22 mouse cellular contexts compared by ENCODE assay signal in genomic region chr15:77054611-77055175, GRCm38 (mm10). TPM values are rescaled to one million over a fixed set of nuclear protein-coding genes. Genes with fewer than 3 reads are reported as not detected.
DNase-seq lines count a peak whose midpoint lies in the region; ATAC-seq and TF ChIP-seq lines count a peak whose summit lies in the region.
"Had no signal": no experiment of that assay in that cellular context is flagged by ENCODE, and none has a peak within 500 bp of the region (broad histone marks: within the 10 kb centered on the region; RNA-seq: fewer than 3 reads in every experiment).

No protein-coding gene starts in this region.

- no peaks in the 10 kb centered on the region for H3K36me3 ChIP-seq in forebrain, postnatal 0 days (ENCODE audit: insufficient read depth)
- H3K36me3 ChIP-seq in forebrain, embryonic 16.5 days (ENCODE audit: control insufficient read depth, insufficient read depth), result no peaks in the 10 kb centered on the region
- no peaks in the 10 kb centered on the region for H3K36me3 ChIP-seq in intestine, embryonic 16.5 days (ENCODE audit: control insufficient read depth, insufficient read depth, low read length)
- H3K36me3 ChIP-seq: limb, embryonic 13.5 days; liver, embryonic 15.5 days; neural tube, embryonic 13.5 days had no signal

- no peak overlapping the region for H3K4me3 ChIP-seq in forebrain, postnatal 0 days (ENCODE audit: low read depth, low read length)
- no peak overlapping the region for H3K4me3 ChIP-seq in forebrain, embryonic 16.5 days (replicated peaks; ENCODE audit: low read length)
- H3K4me3 ChIP-seq in layer of hippocampus, adult 2 months, result no peak overlapping the region
- H3K4me3 ChIP-seq in intestine, embryonic 16.5 days (ENCODE audit: low read length), result no peak overlapping the region
- H3K4me3 ChIP-seq: limb, embryonic 13.5 days; liver, embryonic 15.5 days; neural tube, embryonic 13.5 days had no signal

- H3K9me3 ChIP-seq in forebrain, postnatal 0 days (ENCODE audit: low read length), result no peaks in the 10 kb centered on the region
- H3K9me3 ChIP-seq in forebrain, embryonic 16.5 days (ENCODE audit: control insufficient read depth, low read length), result no peaks in the 10 kb centered on the region
- H3K9me3 ChIP-seq in intestine, embryonic 16.5 days (ENCODE audit: control insufficient read depth, low read length), result no peaks in the 10 kb centered on the region
- H3K9me3 ChIP-seq: liver, embryonic 15.5 days; neural tube, embryonic 13.5 days had no signal

- no peak for TF ChIP-seq CTCF in forebrain, postnatal 0 days (IDR thresholded peaks at IDR 0.05; ENCODE audit: low read depth)
- TF ChIP-seq CTCF in layer of hippocampus, adult 2 months (conservative IDR thresholded peaks at IDR 0.05), result no peak

- WGBS in forebrain, postnatal 0 days, result 47% methylated on average over 5 of the region's 5 CpGs
- WGBS in forebrain, embryonic 16.5 days, result 45% methylated on average over 5 of the region's 5 CpGs
- WGBS in intestine, embryonic 16.5 days, result 54% methylated on average over 5 of the region's 5 CpGs

- H3K4me2 ChIP-seq in forebrain, postnatal 0 days (ENCODE audit: low read depth), result no peak overlapping the region
- no peak overlapping the region for H3K4me2 ChIP-seq in forebrain, embryonic 16.5 days (ENCODE audit: low read length)
- H3K4me2 ChIP-seq in intestine, embryonic 16.5 days (ENCODE audit: low read depth, low read length), result no peak overlapping the region
- H3K4me2 ChIP-seq: heart, embryonic 11.5 days; limb, embryonic 13.5 days; liver, embryonic 15.5 days; neural tube, embryonic 13.5 days had no signal

- no peaks in the 10 kb centered on the region; the same call in 1 of the 2 replicates for H3K4me1 ChIP-seq in forebrain, postnatal 0 days (ENCODE audit: insufficient read depth)
- peaks cover 10% of the 10 kb centered on the region; the same call in 1 of the 2 replicates for H3K4me1 ChIP-seq in forebrain, embryonic 16.5 days (replicated peaks; ENCODE audit: control insufficient read depth, insufficient read depth, low read length)
- peaks cover 23% of the 10 kb centered on the region for H3K4me1 ChIP-seq in intestine, embryonic 16.5 days (ENCODE audit: control insufficient read depth, insufficient read depth, low read length)
- H3K4me1 ChIP-seq: limb, embryonic 13.5 days had no signal

- H3K9ac ChIP-seq in forebrain, postnatal 0 days, result no peak overlapping the region
- no peak overlapping the region for H3K9ac ChIP-seq in forebrain, embryonic 16.5 days (replicated peaks; ENCODE audit: low read depth, low read length)
- H3K9ac ChIP-seq in intestine, embryonic 16.5 days (ENCODE audit: low read depth, low read length), result 0 out of 2 replicates have a peak overlapping the region, but pooled peaks have one; percentile 16
- H3K9ac ChIP-seq: limb, embryonic 13.5 days; liver, embryonic 15.5 days; neural tube, embryonic 13.5 days had no signal

- no peak for DNase-seq in forebrain, postnatal 0 days
- no peak for DNase-seq in layer of hippocampus, adult 2 months (ENCODE audit: low spot score in 2 of 2)
- no peak for DNase-seq in layer of hippocampus, adult 18-20 months (ENCODE audit: low spot score in 2 of 2)
- DNase-seq in ZHBTc4 (ENCODE audit: low read depth, low spot score), result peak; percentile 29
- no peak for DNase-seq in left cerebral cortex, adult 18-20 months (ENCODE audit: low spot score in 2 of 2)
- DNase-seq in left cerebral cortex, adult 11 months (ENCODE audit: low spot score), result no peak
- DNase-seq: adrenal gland, adult 2 months; cerebellum, adult 9-10 months; embryo, embryonic 11 days; gastrocnemius, postnatal 10 days; kidney, adult 11 months; kidney, postnatal 14 days; layer of hippocampus, postnatal 36 days; right cerebral cortex, postnatal 4 days had no signal

- no peaks in the 10 kb centered on the region for H3K27me3 ChIP-seq in forebrain, postnatal 0 days (ENCODE audit: insufficient read depth, low read length)
- H3K27me3 ChIP-seq in forebrain, embryonic 16.5 days (replicated peaks; ENCODE audit: control insufficient read depth, insufficient read depth, low read length), result no peaks in the 10 kb centered on the region
- H3K27me3 ChIP-seq in intestine, embryonic 16.5 days (replicated peaks; ENCODE audit: control insufficient read depth, insufficient read depth, low read length), result no peaks in the 10 kb centered on the region
- H3K27me3 ChIP-seq: limb, embryonic 13.5 days; neural tube, embryonic 13.5 days had no signal

- ATAC-seq in forebrain, postnatal 0 days, result peak; percentile 40; the same call in 1 of the 2 replicates
- no peak for ATAC-seq in forebrain, embryonic 16.5 days
- ATAC-seq in intestine, embryonic 16.5 days, result peak; percentile 59; the same call in 1 of the 2 replicates

- no peak overlapping the region for H3K27ac ChIP-seq in forebrain, postnatal 0 days (ENCODE audit: low read depth, low read length)
- H3K27ac ChIP-seq in forebrain, embryonic 16.5 days (ENCODE audit: low read length), result no peak overlapping the region
- peak overlapping the region; percentile 69 for H3K27ac ChIP-seq in layer of hippocampus, adult 2 months
- peak overlapping the region; percentile 80 for H3K27ac ChIP-seq in intestine, embryonic 16.5 days (ENCODE audit: low read length)
- H3K27ac ChIP-seq: limb, embryonic 13.5 days; liver, embryonic 15.5 days; neural tube, embryonic 13.5 days had no signal

RNA-seq across cellular contexts. Expression of gene Mb, which starts 4.2 kb away (rescaled TPM):
- total RNA-seq in forebrain, postnatal 0 days (2014; rRNA removed), result 0.62 and 3.6 TPM in 2 replicates
- polyA plus RNA-seq in forebrain, postnatal 0 days (2015; fragmentation: Nextera tagmentation; extraction: Ambion mirVana), result 0.21 and 0.33 TPM in 2 replicates
- polyA plus RNA-seq in forebrain, embryonic 16.5 days (2015; fragmentation: Nextera tagmentation; extraction: Ambion mirVana), result 0.91 TPM in 1 of 2 replicates, not detected in the other
- total RNA-seq in layer of hippocampus, adult 2 months (2021), result under 1 TPM in 1 of 2 experiments, not detected in 1; 0.49 TPM
- total RNA-seq in layer of hippocampus, adult 18-20 months (2021), result under 1 TPM; 0.42 to 0.46 TPM
- polyA plus RNA-seq in intestine, embryonic 16.5 days (2015; fragmentation: Nextera tagmentation; extraction: Ambion mirVana), result 0.48 and 0.56 TPM in 2 replicates
- total RNA-seq in left cerebral cortex, adult 18-20 months (2021), result not detected
- total RNA-seq: hematopoietic stem cell, adult 5-6 weeks had no signal
- polyA plus RNA-seq: adrenal gland, adult 2 months had no signal

RNA-seq across cellular contexts. Expression of gene Apol6, which starts 10.2 kb away (rescaled TPM):
- 0.19 TPM in 1 of 2 replicates, not detected in the other for total RNA-seq in forebrain, postnatal 0 days (2014; rRNA removed)
- not detected in 2 replicates for polyA plus RNA-seq in forebrain, postnatal 0 days (2015; fragmentation: Nextera tagmentation; extraction: Ambion mirVana)
- polyA plus RNA-seq in forebrain, embryonic 16.5 days (2015; fragmentation: Nextera tagmentation; extraction: Ambion mirVana), result not detected in 2 replicates
- not detected for total RNA-seq in layer of hippocampus, adult 2 months (2021)
- not detected for total RNA-seq in layer of hippocampus, adult 18-20 months (2021)
- polyA plus RNA-seq in intestine, embryonic 16.5 days (2015; fragmentation: Nextera tagmentation; extraction: Ambion mirVana), result 0.38 and 0.42 TPM in 2 replicates
- under 1 TPM; 0.21 to 0.23 TPM for total RNA-seq in left cerebral cortex, adult 18-20 months (2021)
- total RNA-seq: hematopoietic stem cell, adult 5-6 weeks; layer of hippocampus, postnatal 36 days had no signal
- polyA plus RNA-seq: limb, embryonic 13.5 days; neural tube, embryonic 13.5 days; thymus, postnatal 0 days had no signal

Comparison
In these comparisons a context has a peak if more than half of its experiments do, and no peak if none do; other contexts are left out.
1. H3K27ac ChIP-seq: peak in layer of hippocampus, adult 2 months (single experiment) and intestine, embryonic 16.5 days (single experiment); none in forebrain, postnatal 0 days (single experiment) and forebrain, embryonic 16.5 days (single experiment).